Mouse (Mus musculus): ENCODE results near the gene Galnt2. TPM values are rescaled to one million over a fixed set of nuclear protein-coding genes. Genes with fewer than 3 reads are reported as not detected.

Gene Galnt2
- polyA plus RNA-seq, 1 experiment: 17.6 TPM

DNA sequence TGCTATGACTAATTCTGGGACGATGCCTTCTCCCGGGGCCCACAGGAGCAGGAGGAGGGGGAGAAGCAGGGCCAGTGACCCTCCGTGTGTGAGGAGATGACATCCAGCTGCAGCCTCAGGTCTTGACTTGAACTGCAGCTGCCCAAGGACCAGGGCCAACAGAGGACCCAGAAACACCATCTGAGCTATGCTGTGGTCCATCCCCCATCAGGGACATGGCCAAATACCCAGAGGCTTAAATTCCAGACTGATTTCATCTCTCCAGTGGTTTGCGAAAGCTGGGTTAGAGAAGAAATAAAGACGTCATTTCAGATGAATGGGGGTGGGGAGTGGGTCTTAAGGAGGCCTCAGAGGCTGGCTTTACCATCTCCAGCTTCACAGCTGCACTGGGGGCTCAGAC lies 35.0 kb upstream of the Galnt2 start:
- TF ChIP-seq POLR2A (IDR thresholded peaks at IDR 0.05; ENCODE audit: borderline replicate concordance, extremely low read depth, low read depth, low read length): no peak
- TF ChIP-seq CTCF (IDR thresholded peaks at IDR 0.05; ENCODE audit: insufficient read depth, low read length): no peak
- H3K4me1 ChIP-seq (ENCODE audit: control insufficient read depth, insufficient read depth, low read length): peaks cover 3% of the 10 kb centered on the region; the same call in 1 of the 2 replicates
- DNase-seq: peak; percentile 37
- 37% methylated on average over 5 of the region's 5 CpGs for WGBS
- no peak overlapping the region for H3K4me3 ChIP-seq (replicated peaks; ENCODE audit: extremely low read depth, low read depth, low read length)

DNA sequence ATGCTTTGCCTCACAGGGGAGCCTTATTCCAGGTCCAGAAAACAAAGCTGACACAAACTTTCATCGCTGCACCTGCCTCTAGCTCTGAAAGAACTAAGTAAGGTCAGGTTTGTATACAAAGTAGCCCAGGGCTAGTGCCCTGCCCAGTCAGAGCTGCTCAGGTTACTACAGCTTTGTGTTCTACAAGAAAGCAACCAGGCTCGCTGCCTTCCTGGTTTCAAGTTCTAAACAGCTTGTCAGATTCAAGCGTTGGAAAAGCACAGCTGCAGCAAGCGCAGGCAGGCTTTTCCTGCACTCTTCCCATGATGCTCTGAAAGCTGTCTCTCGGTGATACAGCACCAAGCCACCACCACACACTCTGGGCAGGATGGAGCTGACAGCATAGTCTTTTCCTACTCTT lies 34.4 kb upstream of the Galnt2 start:
- Histone ChIP-seq H3K4me1 (ENCODE audit: control insufficient read depth, insufficient read depth, low read length) (peaks cover 3% of the 10 kb centered on the region; the same call in 1 of the 2 replicates), H3K4me3 (replicated peaks; ENCODE audit: extremely low read depth, low read depth, low read length) (no peak overlapping the region)
- no peak for TF ChIP-seq POLR2A (IDR thresholded peaks at IDR 0.05; ENCODE audit: borderline replicate concordance, extremely low read depth, low read depth, low read length)
- TF ChIP-seq CTCF (IDR thresholded peaks at IDR 0.05; ENCODE audit: insufficient read depth, low read length): no peak
- 35% methylated on average over 5 of the region's 5 CpGs for WGBS
- DNase-seq: no peak

DNA sequence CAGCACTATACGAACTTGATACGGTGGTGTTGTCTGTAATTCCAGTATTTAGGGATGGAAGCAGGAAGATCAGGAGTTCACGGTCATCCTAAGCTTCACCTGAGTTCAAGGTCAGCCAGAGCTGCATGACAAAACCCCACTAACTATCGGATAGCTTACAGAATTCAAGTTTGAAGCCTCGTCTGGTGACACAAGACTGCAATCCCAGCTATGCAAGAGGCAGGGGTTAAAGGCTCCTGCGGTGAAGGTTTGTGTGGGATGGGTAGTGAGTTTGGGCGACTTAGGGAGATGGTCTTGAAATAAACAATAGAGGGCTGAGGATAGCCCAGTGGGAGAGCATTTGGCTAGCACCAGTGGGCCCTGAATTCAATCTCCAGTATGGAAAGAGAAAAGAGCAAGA lies 33.0 kb upstream of the Galnt2 start:
- Histone ChIP-seq H3K4me3 (replicated peaks; ENCODE audit: extremely low read depth, low read depth, low read length) (no peak overlapping the region), H3K4me1 (ENCODE audit: control insufficient read depth, insufficient read depth, low read length) (peaks cover 2% of the 10 kb centered on the region; the same call in 1 of the 2 replicates)
- DNase-seq: no peak
- TF ChIP-seq CTCF (IDR thresholded peaks at IDR 0.05; ENCODE audit: insufficient read depth, low read length) (no peak), POLR2A (IDR thresholded peaks at IDR 0.05; ENCODE audit: borderline replicate concordance, extremely low read depth, low read depth, low read length) (no peak)
- 86% methylated on average over 7 of the region's 7 CpGs for WGBS

DNA sequence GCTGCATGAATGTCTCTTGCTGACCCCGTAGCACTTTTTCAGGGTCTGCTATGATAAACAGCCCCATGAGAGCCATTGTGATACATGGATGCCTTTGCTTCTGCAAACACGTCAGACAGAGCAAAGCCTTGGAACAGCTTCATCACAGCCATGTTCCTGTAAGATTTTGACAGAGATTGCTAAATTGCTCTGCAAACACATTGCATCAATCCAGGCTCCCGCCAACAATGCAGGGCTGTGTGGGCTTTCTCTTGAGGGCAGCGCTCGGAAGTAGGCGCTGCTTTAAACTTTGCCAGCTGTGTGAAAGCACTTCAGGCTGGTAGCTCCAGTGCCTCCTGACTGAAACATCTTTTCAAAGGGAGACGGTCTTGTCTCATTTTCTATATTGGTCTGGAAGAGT lies 30.8 kb upstream of the Galnt2 start:
- WGBS: 46% methylated on average over 7 of the region's 7 CpGs
- H3K4me1 ChIP-seq (ENCODE audit: control insufficient read depth, insufficient read depth, low read length): no peaks in the 10 kb centered on the region; the same call in 1 of the 2 replicates
- TF ChIP-seq CTCF (IDR thresholded peaks at IDR 0.05; ENCODE audit: insufficient read depth, low read length) (no peak), POLR2A (IDR thresholded peaks at IDR 0.05; ENCODE audit: borderline replicate concordance, extremely low read depth, low read depth, low read length) (no peak)
- no peak overlapping the region for H3K4me3 ChIP-seq (replicated peaks; ENCODE audit: extremely low read depth, low read depth, low read length)
- peak; percentile 36 for DNase-seq

DNA sequence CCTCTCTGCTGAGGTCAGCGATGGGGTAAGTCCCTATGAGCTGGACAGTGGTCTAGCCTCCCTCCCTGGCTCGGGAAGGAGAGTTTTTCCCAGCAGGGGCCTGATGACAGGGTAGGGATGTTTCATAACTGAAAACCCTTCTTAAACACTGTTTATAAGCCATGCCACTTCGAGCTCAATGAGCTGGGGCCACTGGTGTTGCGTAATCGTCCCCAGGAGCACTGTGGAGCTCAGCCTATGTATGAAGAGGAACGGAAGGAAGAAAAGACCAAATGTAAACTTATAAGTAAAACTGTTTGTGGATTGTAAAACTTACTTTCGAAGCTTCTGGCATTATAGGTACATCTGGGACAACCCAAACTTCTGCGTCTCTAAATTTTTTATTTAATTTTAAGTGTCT lies 29.5 kb upstream of the Galnt2 start:
- H3K4me3 ChIP-seq (replicated peaks; ENCODE audit: extremely low read depth, low read depth, low read length): no peak overlapping the region
- 53% methylated on average over 8 of the region's 8 CpGs for WGBS
- H3K4me1 ChIP-seq (ENCODE audit: control insufficient read depth, insufficient read depth, low read length): no peaks in the 10 kb centered on the region; the same call in 1 of the 2 replicates
- DNase-seq: peak; percentile 20
- TF ChIP-seq POLR2A (IDR thresholded peaks at IDR 0.05; ENCODE audit: borderline replicate concordance, extremely low read depth, low read depth, low read length): no peak
- no peak for TF ChIP-seq CTCF (IDR thresholded peaks at IDR 0.05; ENCODE audit: insufficient read depth, low read length)

DNA sequence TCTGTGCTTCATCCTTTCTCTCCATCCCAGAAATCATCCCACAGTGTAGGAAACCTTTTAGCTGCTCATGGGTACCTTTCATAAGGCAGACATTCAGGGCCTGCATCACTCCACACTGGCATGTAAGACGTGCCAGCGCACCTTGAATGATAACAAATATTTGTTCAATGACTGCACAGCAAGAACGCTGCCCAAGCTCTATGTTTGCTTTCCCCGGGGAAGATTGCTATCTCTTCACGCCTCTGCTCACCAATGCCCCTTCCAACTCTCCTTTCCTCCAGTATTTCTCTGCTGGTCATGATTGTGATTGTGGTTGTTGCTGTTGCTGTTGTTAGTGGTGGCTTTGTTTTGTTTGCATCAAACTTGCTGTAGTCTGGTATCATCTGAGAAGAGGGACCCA lies 28.3 kb upstream of the Galnt2 start:
- Histone ChIP-seq H3K4me1 (ENCODE audit: control insufficient read depth, insufficient read depth, low read length) (no peaks in the 10 kb centered on the region; the same call in 1 of the 2 replicates), H3K4me3 (replicated peaks; ENCODE audit: extremely low read depth, low read depth, low read length) (no peak overlapping the region)
- 64% methylated on average over 5 of the region's 5 CpGs for WGBS
- no peak for TF ChIP-seq POLR2A (IDR thresholded peaks at IDR 0.05; ENCODE audit: borderline replicate concordance, extremely low read depth, low read depth, low read length)
- TF ChIP-seq CTCF (IDR thresholded peaks at IDR 0.05; ENCODE audit: insufficient read depth, low read length): no peak
- no peak for DNase-seq

DNA sequence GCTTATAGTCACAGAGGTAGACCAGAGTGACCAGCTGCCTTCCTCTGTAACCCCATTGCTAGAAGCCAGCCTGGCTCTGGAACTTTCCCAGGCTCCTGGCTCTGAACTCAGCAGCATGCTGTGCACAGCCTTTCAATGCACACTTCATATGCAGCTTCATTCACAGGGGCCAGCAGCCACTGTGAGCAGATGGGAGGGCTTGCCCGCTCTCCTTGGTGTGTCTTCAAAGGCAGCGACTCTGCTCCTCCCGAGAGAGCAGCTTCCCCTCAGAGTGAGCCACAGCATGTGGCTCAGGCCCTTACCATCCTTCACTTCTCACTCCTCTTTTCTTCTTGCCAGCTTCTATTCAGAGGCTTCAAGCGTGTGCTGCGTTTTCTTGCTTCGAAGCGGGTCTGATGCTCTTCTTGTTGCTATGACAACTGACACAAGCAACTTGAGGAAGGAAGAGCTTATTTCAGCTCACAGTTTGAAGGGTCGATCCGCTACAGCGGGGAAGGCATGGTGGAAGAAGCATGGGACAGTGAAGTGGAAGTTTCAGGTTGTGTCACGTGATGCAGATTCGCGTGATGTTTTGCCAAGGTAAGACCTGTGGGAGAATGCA lies 27.1 kb upstream of the Galnt2 start:
- 90% methylated on average over 13 of the region's 13 CpGs for WGBS
- TF ChIP-seq CTCF (IDR thresholded peaks at IDR 0.05; ENCODE audit: insufficient read depth, low read length): no peak
- no peak for TF ChIP-seq POLR2A (IDR thresholded peaks at IDR 0.05; ENCODE audit: borderline replicate concordance, extremely low read depth, low read depth, low read length)
- no peaks in the 10 kb centered on the region; the same call in 1 of the 2 replicates for H3K4me1 ChIP-seq (ENCODE audit: control insufficient read depth, insufficient read depth, low read length)
- DNase-seq: no peak
- no peak overlapping the region for H3K4me3 ChIP-seq (replicated peaks; ENCODE audit: extremely low read depth, low read depth, low read length)

DNA sequence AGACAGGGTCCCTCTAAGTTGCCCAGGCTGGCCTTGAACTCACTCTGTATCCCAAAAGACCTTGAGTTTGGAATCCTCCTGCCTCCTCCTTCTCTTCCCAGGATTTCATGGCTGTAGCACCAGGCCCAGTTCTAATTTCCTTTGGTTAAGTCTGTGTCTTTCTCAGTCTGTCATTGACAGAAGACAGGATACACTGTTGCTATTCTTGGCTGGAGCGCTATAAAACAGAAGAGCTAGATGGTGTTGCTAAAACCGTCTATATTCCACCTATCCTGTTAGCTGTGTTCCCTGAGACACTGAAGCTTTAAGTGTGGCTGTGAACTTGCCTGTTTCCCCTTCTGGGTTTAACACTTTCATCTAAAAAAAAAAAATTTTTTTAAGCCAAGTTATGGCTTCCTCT lies 19.0 kb upstream of the Galnt2 start:
- TF ChIP-seq POLR2A (IDR thresholded peaks at IDR 0.05; ENCODE audit: borderline replicate concordance, extremely low read depth, low read depth, low read length) (no peak), CTCF (IDR thresholded peaks at IDR 0.05; ENCODE audit: insufficient read depth, low read length) (no peak)
- 43% methylated on average over 2 of the region's 2 CpGs for WGBS
- no peak overlapping the region for H3K4me3 ChIP-seq (replicated peaks; ENCODE audit: extremely low read depth, low read depth, low read length)
- no peak for DNase-seq
- H3K4me1 ChIP-seq (ENCODE audit: control insufficient read depth, insufficient read depth, low read length): no peaks in the 10 kb centered on the region; the same call in 1 of the 2 replicates

DNA sequence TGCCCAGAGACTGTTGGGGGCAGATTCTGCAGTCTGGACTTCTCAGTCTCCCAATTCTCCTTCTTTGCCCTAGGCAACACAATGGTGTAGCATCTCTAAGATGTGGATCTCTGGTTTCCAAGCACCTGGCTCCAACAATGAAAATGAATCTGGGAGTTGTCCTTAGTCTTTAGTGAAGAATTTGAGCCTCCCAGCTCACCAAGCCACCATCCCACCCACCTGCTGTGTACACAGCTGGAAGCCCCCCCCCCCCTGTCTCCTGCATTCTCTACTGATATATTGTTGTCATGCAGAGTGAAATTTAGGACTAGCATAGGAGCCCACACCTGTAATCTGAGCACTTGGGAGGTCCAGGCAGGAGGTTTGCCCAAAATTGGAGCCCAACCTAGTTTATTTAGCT lies 14.2 kb upstream of the Galnt2 start:
- no peak for DNase-seq
- H3K4me1 ChIP-seq (ENCODE audit: control insufficient read depth, insufficient read depth, low read length): no peaks in the 10 kb centered on the region; the same call in 1 of the 2 replicates
- TF ChIP-seq CTCF (IDR thresholded peaks at IDR 0.05; ENCODE audit: insufficient read depth, low read length) (no peak), POLR2A (IDR thresholded peaks at IDR 0.05; ENCODE audit: borderline replicate concordance, extremely low read depth, low read depth, low read length) (no peak)
- no peak overlapping the region for H3K4me3 ChIP-seq (replicated peaks; ENCODE audit: extremely low read depth, low read depth, low read length)

DNA sequence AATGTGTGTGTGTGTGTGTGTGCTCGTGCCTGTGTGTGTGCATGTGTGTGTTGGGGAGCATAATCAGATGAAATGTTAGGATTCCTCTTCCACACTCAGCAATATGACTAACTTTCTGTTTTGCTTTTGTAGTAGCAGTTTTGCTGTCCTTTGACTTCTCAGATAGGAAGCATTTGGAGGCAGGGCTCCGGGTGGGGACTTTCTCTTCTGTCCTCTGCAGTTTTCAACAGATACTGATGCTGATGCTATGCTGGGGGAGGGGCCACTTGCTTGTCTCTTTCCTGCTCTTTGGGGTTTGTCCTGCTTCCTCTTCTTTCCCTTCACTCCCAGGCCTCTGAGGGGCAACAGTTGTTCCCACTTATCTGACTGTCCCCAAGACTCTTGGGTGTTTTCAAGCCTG lies 1.3 kb upstream of the Galnt2 start:
- 59% methylated on average over 2 of the region's 2 CpGs for WGBS
- DNase-seq: no peak
- Histone ChIP-seq H3K4me3 (replicated peaks; ENCODE audit: extremely low read depth, low read depth, low read length) (no peak overlapping the region), H3K4me1 (ENCODE audit: control insufficient read depth, insufficient read depth, low read length) (no peaks in the 10 kb centered on the region)
- no peak for TF ChIP-seq CTCF (IDR thresholded peaks at IDR 0.05; ENCODE audit: insufficient read depth, low read length)
- no peak for TF ChIP-seq POLR2A (IDR thresholded peaks at IDR 0.05; ENCODE audit: borderline replicate concordance, extremely low read depth, low read depth, low read length)
